Comparison of ENCODE assay signal across 8 mouse cellular contexts in the genomic region with DNA sequence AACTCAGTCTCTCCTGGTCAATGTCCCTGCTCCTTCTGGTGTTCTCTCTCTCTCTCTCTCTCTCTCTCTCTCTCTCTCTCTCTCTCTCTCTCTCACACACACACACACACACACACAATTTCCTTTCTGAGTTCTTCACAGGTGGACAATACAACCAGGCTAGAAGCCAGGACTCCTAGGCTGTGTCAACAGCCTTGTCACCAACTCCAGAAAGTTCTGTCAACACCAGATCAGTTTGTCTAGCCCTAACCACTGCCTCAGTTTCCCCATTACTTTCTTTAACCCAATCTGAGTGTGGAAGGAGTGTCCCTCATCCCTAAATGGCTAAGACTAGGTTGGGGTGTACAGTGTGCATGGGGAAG. TPM values are rescaled to one million over a fixed set of nuclear protein-coding genes. Genes with fewer than 3 reads are reported as not detected.
A peak's percentile ranks its signal among the peaks of the same experiment; 100 is the strongest.
DNase-seq lines count a peak whose midpoint lies in the region; ATAC-seq and TF ChIP-seq lines count a peak whose summit lies in the region.

No protein-coding gene starts in this region.

- peaks cover 4% of the 10 kb centered on the region; the same call in 1 of the 2 replicates for H3K4me1 ChIP-seq in lung, embryonic 14.5 days (ENCODE audit: insufficient read depth)
- H3K4me1 ChIP-seq in forebrain, embryonic 14.5 days (ENCODE audit: control insufficient read depth, insufficient read depth, low read length): peaks cover 23% of the 10 kb centered on the region; the same call in 1 of the 2 replicates
- peaks cover 24% of the 10 kb centered on the region for H3K4me1 ChIP-seq in liver, embryonic 13.5 days (replicated peaks)
- peaks cover 16% of the 10 kb centered on the region for H3K4me1 ChIP-seq in stomach, embryonic 16.5 days (ENCODE audit: control insufficient read depth, insufficient read depth, low read length)
- H3K4me1 ChIP-seq in cerebellum, adult 2 months (ENCODE audit: control insufficient read depth, insufficient read depth, low read length): no peaks in the 10 kb centered on the region

- no peaks in the 10 kb centered on the region for H3K36me3 ChIP-seq in lung, embryonic 14.5 days (ENCODE audit: insufficient read depth)
- no peaks in the 10 kb centered on the region for H3K36me3 ChIP-seq in forebrain, embryonic 14.5 days (ENCODE audit: control insufficient read depth, insufficient read depth, low read length)
- H3K36me3 ChIP-seq in liver, embryonic 13.5 days: no peaks in the 10 kb centered on the region
- no peaks in the 10 kb centered on the region for H3K36me3 ChIP-seq in stomach, embryonic 16.5 days (ENCODE audit: control insufficient read depth, insufficient read depth, low read length)

- peak overlapping the region; percentile 63 for H3K4me3 ChIP-seq in lung, embryonic 14.5 days (ENCODE audit: low read depth, low read length)
- H3K4me3 ChIP-seq in forebrain, embryonic 14.5 days (ENCODE audit: low read depth, low read length): peak overlapping the region; percentile 39
- H3K4me3 ChIP-seq in liver, embryonic 13.5 days (replicated peaks): peak overlapping the region; percentile 44
- peak overlapping the region; percentile 68 for H3K4me3 ChIP-seq in stomach, embryonic 16.5 days (replicated peaks; ENCODE audit: low read length)
- no peak overlapping the region for H3K4me3 ChIP-seq in cerebellum, adult 2 months (replicated peaks; ENCODE audit: insufficient read depth, low read depth, low read length)

- ATAC-seq in lung, embryonic 14.5 days (ENCODE audit: insufficient read depth): no peak
- ATAC-seq in forebrain, embryonic 14.5 days: no peak
- ATAC-seq in liver, embryonic 13.5 days (ENCODE audit: low read depth): no peak
- no peak for ATAC-seq in stomach, embryonic 16.5 days (ENCODE audit: insufficient read depth, low FRiP score)

- peak overlapping the region; percentile 68 for H3K9ac ChIP-seq in lung, embryonic 14.5 days
- 0 out of 2 replicates have a peak overlapping the region, but pooled peaks have one; percentile 62 for H3K9ac ChIP-seq in forebrain, embryonic 14.5 days (ENCODE audit: low read length)
- H3K9ac ChIP-seq in liver, embryonic 13.5 days: no peak overlapping the region
- H3K9ac ChIP-seq in stomach, embryonic 16.5 days (ENCODE audit: low read length): peak overlapping the region; percentile 83

- H3K9me3 ChIP-seq in lung, embryonic 14.5 days (ENCODE audit: low read depth, low read length): no peaks in the 10 kb centered on the region
- H3K9me3 ChIP-seq in forebrain, embryonic 14.5 days (replicated peaks; ENCODE audit: control insufficient read depth, low read length): no peaks in the 10 kb centered on the region
- no peaks in the 10 kb centered on the region for H3K9me3 ChIP-seq in liver, embryonic 13.5 days (replicated peaks)
- H3K9me3 ChIP-seq in stomach, embryonic 16.5 days (replicated peaks; ENCODE audit: control insufficient read depth, low read length): no peaks in the 10 kb centered on the region

- H3K4me2 ChIP-seq in lung, embryonic 14.5 days: peak overlapping the region; percentile 88
- H3K4me2 ChIP-seq in forebrain, embryonic 14.5 days (ENCODE audit: low read length): peak overlapping the region; percentile 73
- peak overlapping the region; percentile 58 for H3K4me2 ChIP-seq in liver, embryonic 13.5 days
- H3K4me2 ChIP-seq in stomach, embryonic 16.5 days (ENCODE audit: low read depth, low read length): peak overlapping the region; percentile 72

- TF ChIP-seq POLR2A in cerebellum, adult 2 months (IDR thresholded peaks at IDR 0.05; ENCODE audit: borderline replicate concordance, insufficient read depth, low read length): no peak

- H3K27me3 ChIP-seq in lung, embryonic 14.5 days (ENCODE audit: insufficient read depth, low read length): peaks cover 20% of the 10 kb centered on the region
- H3K27me3 ChIP-seq in forebrain, embryonic 14.5 days (replicated peaks; ENCODE audit: control insufficient read depth, insufficient read depth, low read length): peaks cover 22% of the 10 kb centered on the region
- H3K27me3 ChIP-seq in liver, embryonic 13.5 days: peaks cover 83% of the 10 kb centered on the region
- peaks cover 11% of the 10 kb centered on the region for H3K27me3 ChIP-seq in stomach, embryonic 16.5 days (ENCODE audit: control insufficient read depth, insufficient read depth, low read length)
- H3K27me3 ChIP-seq in cerebellum, adult 2 months (ENCODE audit: control insufficient read depth, insufficient read depth, low read length): no peaks in the 10 kb centered on the region; the same call in 1 of the 2 replicates

- intact Hi-C loops in left cerebral cortex, postnatal 10 days (cut with DNase I): no loop called here

- H3K27ac ChIP-seq in lung, embryonic 14.5 days (ENCODE audit: low read depth): peak overlapping the region; percentile 93; the same call in 1 of the 2 replicates
- H3K27ac ChIP-seq in forebrain, embryonic 14.5 days (ENCODE audit: low read depth, low read length): no peak overlapping the region
- H3K27ac ChIP-seq in liver, embryonic 13.5 days: no peak overlapping the region
- no peak overlapping the region for H3K27ac ChIP-seq in stomach, embryonic 16.5 days (ENCODE audit: low read length)
- no peak overlapping the region for H3K27ac ChIP-seq in cerebellum, adult 2 months (ENCODE audit: insufficient read depth, low read length)

- DNase-seq in lung, embryonic 14.5 days: peak; percentile 23
- no peak for DNase-seq in lung, postnatal 4 days
- peak; percentile 11 for DNase-seq in forebrain, embryonic 14.5 days (ENCODE audit: low spot score)
- DNase-seq in liver, embryonic 13.5 days: no peak
- DNase-seq in ovary, adult 18-20 months (ENCODE audit: low spot score): no peak
- DNase-seq in left cerebral cortex, postnatal 10 days (ENCODE audit: extremely low spot score in 1 of 2, low spot score in 2 of 2): no peak
- DNase-seq in cerebellum, adult 2 months: no peak

- no peak for TF ChIP-seq CTCF in lung, embryonic 14.5 days (IDR thresholded peaks at IDR 0.05; ENCODE audit: low read depth)
- no peak for TF ChIP-seq CTCF in cerebellum, adult 2 months (IDR thresholded peaks at IDR 0.05; ENCODE audit: borderline replicate concordance, insufficient read depth, low read depth, low read length)

RNA-seq across cellular contexts. Expression of a gene that starts 0.4 kb away (rescaled TPM):
- polyA plus RNA-seq in lung, embryonic 14.5 days (2014; fragmentation: Nextera tagmentation; extraction: Ambion mirVana): 8.8 and 10.1 TPM in 2 replicates
- 1.1 and 2.5 TPM in 2 replicates for polyA plus RNA-seq in forebrain, embryonic 14.5 days (2014; fragmentation: Nextera tagmentation; extraction: Ambion mirVana)
- polyA plus RNA-seq in liver, embryonic 13.5 days (2015; fragmentation: Nextera tagmentation; extraction: Ambion mirVana): 0.89 and 0.97 TPM in 2 replicates
- polyA plus RNA-seq in stomach, embryonic 16.5 days (2015; fragmentation: Nextera tagmentation; extraction: Ambion mirVana): 15.8 and 21.8 TPM in 2 replicates
- 1 to 10 TPM; 1.8 to 2.0 TPM for total RNA-seq in left cerebral cortex, postnatal 10 days (2021)
- 0.65 and 0.72 TPM in 2 replicates for polyA plus RNA-seq in cerebellum, adult 2 months (2012; rRNA removed)

RNA-seq across cellular contexts. Expression of a gene that starts 34.9 kb away (rescaled TPM):
- 182 and 184 TPM in 2 replicates for polyA plus RNA-seq in lung, embryonic 14.5 days (2014; fragmentation: Nextera tagmentation; extraction: Ambion mirVana)
- 340 and 395 TPM in 2 replicates for polyA plus RNA-seq in forebrain, embryonic 14.5 days (2014; fragmentation: Nextera tagmentation; extraction: Ambion mirVana)
- polyA plus RNA-seq in liver, embryonic 13.5 days (2015; fragmentation: Nextera tagmentation; extraction: Ambion mirVana): 132 and 152 TPM in 2 replicates
- polyA plus RNA-seq in stomach, embryonic 16.5 days (2015; fragmentation: Nextera tagmentation; extraction: Ambion mirVana): 228 and 239 TPM in 2 replicates
- total RNA-seq in left cerebral cortex, postnatal 10 days (2021): 100 to 1,000 TPM; 246 to 249 TPM
- polyA plus RNA-seq in cerebellum, adult 2 months (2012; rRNA removed): 424 and 433 TPM in 2 replicates

RNA-seq across cellular contexts. Expression of a gene that starts 36.5 kb away (rescaled TPM):
- polyA plus RNA-seq in lung, embryonic 14.5 days (2014; fragmentation: Nextera tagmentation; extraction: Ambion mirVana): 15.3 and 15.8 TPM in 2 replicates
- polyA plus RNA-seq in forebrain, embryonic 14.5 days (2014; fragmentation: Nextera tagmentation; extraction: Ambion mirVana): 40.2 and 42.2 TPM in 2 replicates
- 0.62 and 0.64 TPM in 2 replicates for polyA plus RNA-seq in liver, embryonic 13.5 days (2015; fragmentation: Nextera tagmentation; extraction: Ambion mirVana)
- polyA plus RNA-seq in stomach, embryonic 16.5 days (2015; fragmentation: Nextera tagmentation; extraction: Ambion mirVana): 14.4 and 15.4 TPM in 2 replicates
- total RNA-seq in left cerebral cortex, postnatal 10 days (2021): 100 to 1,000 TPM in 1 of 2 experiments, 10 to 100 TPM in 1; 95.7 to 101 TPM
- 154 and 164 TPM in 2 replicates for polyA plus RNA-seq in cerebellum, adult 2 months (2012; rRNA removed)

RNA-seq across cellular contexts. Expression of a gene that starts 38.6 kb away (rescaled TPM):
- polyA plus RNA-seq in lung, embryonic 14.5 days (2014; fragmentation: Nextera tagmentation; extraction: Ambion mirVana): not detected in 2 replicates
- polyA plus RNA-seq in forebrain, embryonic 14.5 days (2014; fragmentation: Nextera tagmentation; extraction: Ambion mirVana): 0.27 TPM in 1 of 2 replicates, not detected in the other
- polyA plus RNA-seq in liver, embryonic 13.5 days (2015; fragmentation: Nextera tagmentation; extraction: Ambion mirVana): not detected in 2 replicates
- not detected in 2 replicates for polyA plus RNA-seq in stomach, embryonic 16.5 days (2015; fragmentation: Nextera tagmentation; extraction: Ambion mirVana)
- total RNA-seq in left cerebral cortex, postnatal 10 days (2021): 1 to 10 TPM in 1 of 2 experiments, under 1 TPM in 1; 0.54 to 1.1 TPM
- polyA plus RNA-seq in cerebellum, adult 2 months (2012; rRNA removed): 0.17 and 0.23 TPM in 2 replicates

RNA-seq across cellular contexts. Expression of a gene that starts 44.4 kb away (rescaled TPM):
- polyA plus RNA-seq in lung, embryonic 14.5 days (2014; fragmentation: Nextera tagmentation; extraction: Ambion mirVana): 0.61 and 0.84 TPM in 2 replicates
- polyA plus RNA-seq in forebrain, embryonic 14.5 days (2014; fragmentation: Nextera tagmentation; extraction: Ambion mirVana): 0.17 and 0.33 TPM in 2 replicates
- polyA plus RNA-seq in liver, embryonic 13.5 days (2015; fragmentation: Nextera tagmentation; extraction: Ambion mirVana): 0.10 TPM in 1 of 2 replicates, not detected in the other
- 0.86 and 1.1 TPM in 2 replicates for polyA plus RNA-seq in stomach, embryonic 16.5 days (2015; fragmentation: Nextera tagmentation; extraction: Ambion mirVana)
- under 1 TPM; 0.39 to 0.99 TPM for total RNA-seq in left cerebral cortex, postnatal 10 days (2021)
- not detected in 2 replicates for polyA plus RNA-seq in cerebellum, adult 2 months (2012; rRNA removed)

Comparison
In these comparisons a context has a peak if more than half of its experiments do, and no peak if none do; other contexts are left out.
1. DNase-seq: peak in lung, embryonic 14.5 days (single experiment) and forebrain, embryonic 14.5 days (single experiment); none in lung, postnatal 4 days (0 of 2), liver, embryonic 13.5 days (single experiment), ovary, adult 18-20 months (single experiment), left cerebral cortex, postnatal 10 days (0 of 2) and cerebellum, adult 2 months (0 of 2).
2. Peak in every context shown above with its lines, with median percentiles within 50 percentile points of each other: H3K4me2 ChIP-seq.